Mouse (Mus musculus) left cerebral cortex, adult 8-10 months (tissue): ENCODE data around the gene Zfp423. TPM values are rescaled to one million over a fixed set of nuclear protein-coding genes. Genes with fewer than 3 reads are reported as not detected.
A peak's percentile ranks its signal among the peaks of the same experiment; 100 is the strongest.

ENCODE experiments used
- DNase-seq, 2 experiments: peaks; one replicate each; pipeline ENCODE4 v3.0.0; 2022; ENCODE audit warnings: low spot score in 2 of 2
- total RNA-seq, 4 experiments: library from RNA; stranded (reverse); gene quantifications; 2 replicates each; pipeline ENCODE4 v1.2.4; 2022

Zfp423 gene
- total RNA-seq, 4 experiments from 2014 or later = 30.7 to 35.6 (median 33.9) TPM

DNA sequence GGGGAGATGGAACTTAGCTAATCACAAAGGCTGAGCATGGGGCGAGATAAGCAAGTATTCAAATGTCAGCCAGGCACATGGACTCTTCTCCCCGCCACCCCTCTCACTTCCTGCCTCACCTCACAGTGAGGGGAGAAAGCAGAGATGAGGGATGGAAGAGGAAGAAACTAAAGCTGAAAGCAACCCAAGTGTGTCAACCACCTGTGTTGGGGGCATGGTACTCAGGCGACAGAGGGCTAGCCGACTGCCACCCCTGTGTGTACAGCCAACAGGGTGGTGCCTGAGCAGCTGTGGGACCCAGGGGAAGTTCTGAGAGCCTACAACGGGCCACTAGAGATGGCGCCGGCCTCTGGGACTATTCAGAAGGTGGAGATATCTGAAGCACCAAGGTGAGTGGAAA lies 327.6 kb downstream of the Zfp423 start:
- DNase-seq = no peak

DNA sequence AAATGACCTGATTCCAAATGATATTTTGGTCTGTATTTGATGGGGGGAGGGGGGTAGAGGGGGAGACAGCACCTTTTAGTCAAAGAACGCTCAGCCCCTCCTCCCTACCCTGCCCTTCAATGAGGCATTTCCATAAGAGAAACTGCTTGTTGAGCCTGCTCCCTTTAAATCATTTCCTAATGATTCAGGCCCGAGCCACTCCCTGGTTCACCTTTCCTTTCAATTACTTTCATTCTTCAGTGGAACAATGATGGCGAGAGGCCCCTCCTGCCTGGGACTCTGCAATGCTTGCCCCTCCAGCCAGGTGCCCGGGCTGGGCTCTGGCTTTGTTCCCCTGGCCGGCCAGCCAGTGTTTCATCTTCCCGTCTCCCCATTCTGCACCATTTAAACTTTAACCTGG lies 329.7 kb downstream of the Zfp423 start:
- no peak for DNase-seq

DNA sequence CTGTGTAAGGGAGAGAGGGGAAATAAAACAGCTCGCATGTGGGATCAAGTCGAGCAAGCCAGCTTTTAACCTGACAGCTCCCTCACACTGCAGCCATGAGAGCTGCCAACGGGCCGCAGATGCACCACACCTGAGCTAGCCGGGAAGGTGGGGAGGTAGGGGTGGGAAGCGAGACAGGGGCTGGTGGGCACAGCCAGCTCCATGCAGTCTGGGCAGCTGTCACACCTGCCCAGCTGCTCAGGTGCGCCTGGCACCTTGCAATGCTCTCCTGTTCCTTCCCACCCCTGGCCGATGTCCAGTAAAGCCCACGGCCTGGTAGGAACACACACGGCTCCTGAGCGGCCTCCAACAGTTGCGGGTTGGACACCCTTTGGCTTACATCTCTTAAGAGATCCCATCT lies 338.2 kb downstream of the Zfp423 start:
- no peak for DNase-seq

DNA sequence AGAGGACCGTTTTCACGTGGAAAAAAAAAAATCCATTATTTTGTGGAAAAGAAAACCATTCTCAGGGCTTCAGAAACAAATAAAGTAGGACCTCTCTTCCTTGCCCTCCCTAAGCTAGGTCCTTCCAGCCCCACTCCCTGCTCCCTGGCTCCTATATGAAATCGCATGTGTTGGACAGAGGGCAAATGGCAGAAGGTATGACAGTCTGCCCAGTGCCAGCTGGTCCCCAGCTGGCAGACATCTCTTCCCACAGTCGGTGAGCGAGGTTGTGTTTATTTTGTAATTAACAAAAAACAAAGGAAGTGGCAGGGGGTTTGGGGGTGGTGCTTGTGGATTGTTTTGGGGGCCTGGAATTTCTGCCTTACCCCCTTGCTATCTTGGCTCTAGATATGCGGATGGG lies 339.2 kb downstream of the Zfp423 start:
- DNase-seq = no peak

DNA sequence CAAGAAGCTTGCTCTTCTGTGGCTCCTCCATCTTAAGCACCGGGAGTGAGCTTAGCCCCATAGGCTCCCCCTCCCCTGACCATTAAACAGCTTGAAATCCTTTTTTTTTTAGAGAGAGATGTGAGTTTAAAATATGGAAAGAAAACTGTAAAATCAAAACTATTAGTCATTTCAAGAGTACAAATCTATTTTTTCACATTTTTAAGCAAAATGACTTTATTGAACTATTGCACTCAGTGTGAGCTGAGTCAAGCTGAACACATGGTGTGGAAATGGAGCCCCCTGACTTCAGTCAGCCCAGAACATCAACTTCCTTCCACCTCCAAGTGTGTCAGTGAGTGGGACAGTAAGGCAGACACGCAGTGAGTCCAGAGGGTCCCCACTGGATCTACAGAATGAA lies 339.9 kb downstream of the Zfp423 start:
- no peak for DNase-seq

DNA sequence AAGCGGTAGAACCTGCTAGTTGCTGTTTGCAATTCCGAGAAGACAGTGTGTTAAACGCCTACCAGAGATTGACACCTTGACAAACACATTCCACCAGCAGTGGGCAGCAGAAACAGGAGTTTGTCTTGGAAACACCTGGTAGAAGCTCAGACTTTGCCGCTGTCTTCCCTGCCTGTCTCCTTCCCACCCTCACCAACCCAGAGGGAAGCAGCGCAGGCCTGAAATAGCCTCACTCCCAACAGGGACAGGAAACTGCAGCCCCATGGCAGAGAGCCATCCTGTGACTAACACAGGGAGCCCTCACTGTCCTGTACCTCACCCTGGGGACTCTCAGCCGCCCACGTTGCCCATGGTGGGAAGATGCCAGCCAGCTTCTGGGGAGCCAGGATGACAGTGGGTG lies 340.3 kb downstream of the Zfp423 start:
- peak; percentile 4 to 18 for DNase-seq

DNA sequence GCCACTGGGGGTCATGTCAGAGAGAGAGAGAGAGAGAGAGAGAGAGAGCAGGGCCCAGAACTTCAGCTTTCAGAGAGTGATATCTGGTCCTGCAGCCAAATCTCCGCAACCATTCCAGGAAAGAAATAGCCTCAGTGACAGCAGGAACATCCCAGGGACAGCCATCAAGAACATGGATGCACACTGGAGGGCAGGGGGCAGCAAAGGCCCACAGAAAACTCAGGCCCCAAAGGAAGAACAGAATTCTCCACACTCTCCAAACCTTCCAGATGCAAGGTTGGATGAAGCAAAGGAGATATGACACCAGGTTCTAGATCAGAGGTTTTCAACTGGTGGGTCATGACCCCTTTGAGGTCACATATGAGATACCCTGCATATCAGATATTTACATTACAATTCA lies 345.7 kb downstream of the Zfp423 start:
- DNase-seq = no peak

Other genes starting within 250 kb of the Zfp423 start
- 10 to 100 TPM; 32.5 to 37.3 (median 35.7) TPM for gene Cnep1r1, start 159.2 kb upstream of the Zfp423 start, total RNA-seq
- gene Heatr3, start 178.3 kb upstream of the Zfp423 start, total RNA-seq = 10 to 100 TPM; 23.1 to 29.8 (median 27.8) TPM
- 10 to 100 TPM; 35.8 to 39.8 (median 38.2) TPM for gene Tent4b, start 239.6 kb upstream of the Zfp423 start, total RNA-seq